Mouse (Mus musculus) layer of hippocampus, postnatal 25 days (tissue): Measurements from ENCODE around the gene Cenpi. TPM values are rescaled to one million over a fixed set of nuclear protein-coding genes. Genes with fewer than 3 reads are reported as not detected.

ENCODE experiments used
- DNase-seq, 2 experiments: peaks; one replicate each; pipeline ENCODE4 v3.0.0; 2022; ENCODE audit warnings: mixed read lengths in 2 of 2, low spot score in 1 of 2; ENCODE audit errors: extremely low spot score in 1 of 2
- total RNA-seq, 2 experiments: library from RNA; stranded (reverse); gene quantifications; 2 replicates each; pipeline ENCODE4 v1.2.3; 2021

Cenpi gene
- total RNA-seq, 2 experiments from 2014 or later = 0.28 to 0.79 TPM

DNA sequence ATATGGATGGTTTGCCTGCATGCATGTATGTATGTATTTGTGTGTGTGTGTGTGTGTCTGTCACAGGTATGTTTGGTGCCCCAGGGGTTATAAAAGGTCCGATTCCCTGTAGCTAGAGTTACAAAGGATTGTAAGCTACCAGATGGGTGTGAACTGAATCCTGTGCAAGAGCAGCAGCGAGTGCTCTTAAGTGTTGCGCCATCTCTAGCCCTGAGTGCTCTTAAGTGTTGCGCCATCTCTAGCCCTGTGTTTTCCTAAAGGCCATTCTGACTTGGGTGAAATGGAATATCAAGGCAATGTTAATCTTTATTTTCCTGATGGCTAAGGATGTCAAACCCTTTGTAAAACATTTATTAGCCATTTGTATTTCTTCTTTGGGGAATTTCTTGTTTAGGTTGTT lies 51.5 kb downstream of the Cenpi start:
- DNase-seq = no peak

DNA sequence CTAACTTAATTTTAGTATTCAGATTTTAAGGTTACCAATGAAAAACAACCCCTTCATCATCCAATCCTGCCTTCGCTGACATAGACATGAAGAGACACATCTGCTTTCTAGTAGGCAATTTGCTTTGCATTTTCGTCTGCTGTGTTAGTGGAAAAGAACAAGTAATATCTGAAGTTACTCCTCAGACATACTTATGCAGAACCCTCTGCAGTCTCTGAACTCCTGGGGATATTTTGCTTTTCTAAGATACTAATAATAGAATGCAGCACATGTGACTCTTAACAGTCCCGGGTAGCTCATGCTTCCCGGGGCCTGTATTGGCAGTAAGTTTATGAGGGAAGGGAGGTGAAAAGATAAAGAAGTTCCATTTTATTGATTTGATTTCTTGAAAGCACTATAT lies 54.3 kb downstream of the Cenpi start:
- DNase-seq = no peak

DNA sequence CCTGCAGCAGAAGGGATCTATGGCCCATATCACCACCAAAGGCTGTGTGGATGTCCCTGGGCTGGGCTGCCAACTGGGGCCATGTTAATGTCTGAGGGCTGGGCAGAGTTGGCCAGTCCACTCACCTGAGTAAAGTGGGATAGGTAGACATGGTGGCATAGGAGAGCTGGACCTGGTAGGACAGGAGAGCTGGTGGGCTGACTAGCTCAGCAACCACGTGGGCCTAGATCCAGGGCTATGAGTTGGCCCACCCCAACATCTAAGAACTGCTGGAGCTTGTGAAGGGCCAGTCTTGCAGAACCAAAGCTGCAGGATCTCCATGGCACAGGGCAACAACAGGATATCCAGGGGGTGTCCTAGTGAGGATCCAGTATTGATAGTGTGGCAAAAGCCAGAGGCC lies 57.5 kb downstream of the Cenpi start:
- no peak for DNase-seq

DNA sequence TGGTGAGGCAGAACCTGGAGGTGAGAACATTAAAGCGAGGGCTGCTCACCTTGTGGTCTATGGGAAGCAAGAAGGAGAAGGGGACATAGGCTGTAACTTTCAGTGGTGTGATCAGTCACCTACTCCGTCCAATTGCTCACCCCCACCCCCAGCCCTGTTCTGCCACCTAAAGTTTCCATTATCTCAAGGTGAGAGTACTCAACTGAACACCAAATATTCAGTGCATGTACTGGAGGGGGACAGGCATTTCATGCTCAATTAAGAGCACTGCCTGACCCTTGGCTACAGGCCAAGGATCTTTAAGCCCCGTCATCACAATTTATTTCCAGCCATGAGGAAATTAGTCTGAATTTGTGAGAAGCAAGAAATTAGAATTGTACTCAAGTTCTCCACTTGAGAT lies 58.7 kb downstream of the Cenpi start:
- DNase-seq = no peak

DNA sequence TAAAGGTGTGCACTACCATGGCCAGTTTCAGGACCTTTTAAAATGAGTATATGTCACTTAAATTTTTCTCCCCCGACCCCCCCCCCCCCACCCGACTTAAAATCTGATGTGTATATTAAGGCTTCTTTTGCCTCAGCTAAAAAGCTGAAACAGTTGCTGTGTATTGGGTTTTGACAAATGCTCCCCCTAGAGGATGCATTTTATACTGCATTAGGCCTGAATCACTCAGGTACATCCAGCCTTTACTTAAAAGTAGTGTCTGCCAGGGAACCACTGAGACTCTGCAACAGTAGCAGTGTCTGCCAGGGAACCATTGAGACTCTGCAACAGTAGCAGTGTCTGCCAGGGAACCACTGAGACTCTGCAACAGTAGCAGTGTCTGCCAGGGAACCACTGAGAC lies 63.4 kb downstream of the Cenpi start:
- DNase-seq = no peak

DNA sequence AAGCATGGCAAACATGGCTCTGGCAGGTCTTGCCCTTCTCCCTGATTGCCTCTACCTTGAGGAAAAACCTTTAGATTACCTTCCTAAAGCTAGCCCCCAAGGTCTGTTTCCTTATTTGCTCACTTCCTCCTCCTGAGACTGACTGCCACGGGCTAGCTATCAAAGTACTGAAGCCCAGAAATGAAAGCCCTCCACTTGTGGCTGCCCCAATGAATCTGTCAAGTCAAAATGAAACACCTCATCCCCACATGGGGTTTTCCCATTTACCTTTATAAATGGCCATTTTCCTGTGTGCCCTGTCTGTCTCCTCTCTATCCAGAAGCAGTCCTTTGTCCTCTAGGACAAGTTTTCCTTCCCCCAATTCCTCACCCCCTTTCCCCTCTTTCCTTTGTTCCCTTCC lies 66.3 kb downstream of the Cenpi start:
- DNase-seq = no peak

DNA sequence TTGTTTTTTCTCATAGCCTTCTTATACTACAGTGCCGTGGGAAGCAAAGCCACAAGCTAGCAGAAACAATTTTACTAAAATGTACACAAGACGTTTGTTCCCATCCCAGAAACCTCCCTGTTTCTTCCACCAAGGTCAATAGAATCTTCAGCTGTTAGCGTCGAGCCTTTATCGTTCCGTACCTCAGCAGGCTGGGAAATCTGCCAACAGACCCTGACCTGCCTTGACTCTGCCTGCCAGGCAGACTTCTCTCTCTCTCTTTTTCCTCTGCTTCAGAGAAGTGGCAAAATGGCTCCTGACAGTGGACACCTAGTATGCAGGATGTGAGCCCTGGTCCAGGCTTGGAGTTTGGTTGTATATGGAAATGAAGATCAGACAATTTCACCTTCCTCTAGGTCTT lies 77.0 kb downstream of the Cenpi start:
- DNase-seq = no peak

DNA sequence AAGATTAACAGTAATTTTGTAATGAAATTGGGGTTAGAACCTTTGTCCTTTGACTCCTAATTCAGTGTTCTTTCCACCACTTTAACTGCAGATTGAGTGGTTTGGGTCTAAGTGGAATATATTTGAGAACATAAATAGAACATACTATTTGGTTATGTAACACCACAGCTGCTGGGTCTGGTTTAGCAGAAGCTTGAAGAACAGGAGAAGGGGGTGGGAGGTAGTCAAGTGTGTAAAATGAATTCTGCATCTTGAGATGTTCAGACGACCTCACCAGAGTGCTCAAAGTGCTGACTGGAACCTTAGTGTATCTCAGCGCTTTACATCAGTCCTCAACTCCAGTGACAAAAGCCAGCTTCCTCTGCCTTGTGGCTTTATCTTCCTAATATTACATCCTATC lies 91.1 kb downstream of the Cenpi start:
- DNase-seq = no peak

DNA sequence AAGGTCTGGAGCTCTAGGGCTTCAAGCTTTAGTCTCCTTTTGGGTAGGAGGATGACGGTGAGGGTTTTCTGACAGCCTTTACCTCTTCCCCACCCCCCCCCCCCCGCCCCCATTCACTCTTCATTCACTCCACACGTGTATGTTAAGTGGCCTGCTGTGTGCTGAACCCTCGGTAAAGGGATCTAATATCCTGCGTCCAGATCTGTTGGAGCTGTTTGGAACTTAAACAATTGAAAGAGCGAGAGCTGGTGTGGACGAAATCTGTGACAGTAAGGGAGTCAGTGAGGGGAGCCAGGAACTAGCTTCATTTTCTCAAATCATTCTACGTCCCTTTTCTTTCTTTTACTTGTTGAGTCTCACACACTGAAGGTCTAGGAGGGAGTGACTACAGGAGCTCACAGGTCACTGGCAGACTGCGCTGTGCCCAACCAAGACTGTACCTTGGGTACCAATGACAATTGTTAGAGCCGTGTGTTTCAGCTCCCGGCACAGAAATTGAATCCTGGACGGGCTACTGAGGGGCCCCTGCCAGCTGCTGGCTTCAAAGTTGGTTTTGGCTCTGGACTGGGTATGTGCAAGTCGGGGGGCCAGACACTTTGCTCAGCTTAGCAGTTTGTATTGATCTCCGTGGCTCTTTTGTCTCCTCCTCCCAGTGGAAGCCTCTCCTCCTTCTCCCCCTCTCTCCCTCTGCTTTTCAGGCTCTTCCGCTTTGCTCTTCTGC lies 96.1 kb downstream of the Cenpi start, which contains the start of gene Drp2:
TSS of gene Drp2 (plus strand) at position 689 of the 721 bp plus-strand sequence.
- peak in 1 of 2 experiments; percentile 11 for DNase-seq

DNA sequence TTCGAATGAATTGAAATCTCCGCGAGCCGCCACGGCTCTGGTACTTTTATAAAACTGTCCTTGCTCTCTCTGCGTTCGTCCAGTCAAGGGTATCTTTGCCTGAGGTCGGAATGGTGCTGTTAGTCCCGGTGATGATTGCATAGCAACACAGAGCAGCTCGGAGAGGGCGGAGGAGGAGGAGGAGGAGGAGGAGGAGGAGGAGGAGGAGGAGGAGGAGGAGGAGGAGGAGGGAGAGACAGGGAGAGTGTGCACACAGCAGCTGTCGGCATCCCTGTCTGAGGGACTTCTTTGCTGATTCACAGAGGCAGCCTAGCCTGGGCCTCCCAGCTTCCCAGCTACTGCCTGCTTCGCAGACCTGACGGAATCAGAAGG lies 96.7 kb downstream of the Cenpi start:
- DNase-seq = peak in 1 of 2 experiments; percentile 25

DNA sequence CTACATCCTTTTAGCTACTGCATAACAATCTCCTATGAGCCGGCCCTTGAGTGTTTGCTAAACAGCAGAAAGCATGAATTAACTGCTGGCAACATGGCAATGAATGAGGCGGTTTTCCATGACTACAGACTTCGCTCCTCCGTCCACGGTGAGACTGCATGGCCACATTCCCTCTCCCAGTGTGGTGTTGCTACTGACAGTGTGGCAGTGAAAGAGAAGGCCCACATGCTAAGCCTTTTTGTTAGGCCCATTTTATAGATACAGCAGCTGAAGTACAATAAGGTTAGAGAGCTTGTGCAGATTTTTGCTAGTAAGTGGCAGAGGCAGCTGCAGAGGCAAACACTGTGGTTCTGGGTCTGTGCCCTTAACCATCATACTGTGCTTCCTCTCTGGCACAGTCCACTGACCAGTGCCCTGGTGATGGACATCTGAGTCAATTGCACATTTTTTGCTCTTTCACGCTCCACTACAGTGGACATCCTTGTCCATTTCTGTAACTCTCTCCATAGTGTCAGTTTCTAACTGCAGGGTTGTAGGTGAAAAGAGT lies 101.5 kb downstream of the Cenpi start:
- no peak for DNase-seq

DNA sequence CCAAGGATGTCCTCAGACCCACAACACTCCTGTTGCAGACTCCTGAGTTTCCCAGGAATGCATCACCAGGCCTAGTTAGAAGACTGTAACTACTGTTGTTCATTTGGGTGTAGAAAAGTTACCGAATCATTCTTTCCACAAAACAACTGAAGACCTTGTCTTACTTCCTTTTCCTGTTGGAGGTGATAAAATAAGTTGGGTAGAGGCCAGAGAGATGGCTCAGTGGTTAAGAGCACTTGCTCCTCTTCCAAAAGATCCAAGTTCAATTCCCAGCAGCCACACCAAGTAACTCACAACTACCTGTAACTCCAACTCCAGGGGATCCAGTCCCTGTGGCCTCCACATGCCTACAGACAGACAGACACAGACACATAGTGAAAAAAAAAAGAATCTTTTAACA lies 104.2 kb downstream of the Cenpi start:
- DNase-seq = no peak

Other genes with a start within 250 kb of the Cenpi start
- gene Cstf2, start 248.9 kb upstream of the Cenpi start, total RNA-seq = 100 to 1,000 TPM in 1 of 2 experiments, 10 to 100 TPM in 1; 89.4 to 103 TPM
- gene Xkrx, start 146.0 kb upstream of the Cenpi start, total RNA-seq = under 1 TPM; 0.52 to 0.71 TPM
- not detected for gene Arl13a, start 120.6 kb upstream of the Cenpi start, total RNA-seq
- gene Nox1, start 86.1 kb upstream of the Cenpi start, total RNA-seq = not detected
- gene Trmt2b, start 31.1 kb upstream of the Cenpi start, total RNA-seq = 1 to 10 TPM; 6.0 to 7.7 TPM
- gene Tmem35a, start 12.9 kb upstream of the Cenpi start, total RNA-seq = 10 to 100 TPM; 51.9 to 55.5 TPM
- gene Drp2, start 96.5 kb downstream of the Cenpi start, total RNA-seq = 10 to 100 TPM; 39.3 to 48.3 TPM
- gene Taf7l, start 168.4 kb downstream of the Cenpi start, total RNA-seq = under 1 TPM in 1 of 2 experiments, not detected in 1; 0.54 TPM
- 10 to 100 TPM; 19.8 to 21.3 TPM for gene Timm8a1, start 233.8 kb downstream of the Cenpi start, total RNA-seq